Mouse (Mus musculus): ENCODE results near the gene Eea1. TPM values are rescaled to one million over a fixed set of nuclear protein-coding genes. Genes with fewer than 3 reads are reported as not detected.
A peak's percentile ranks its signal among the peaks of the same experiment; 100 is the strongest.

The Eea1 gene
- polyA plus RNA-seq, 1 experiment = 17.4 TPM

GRCm38 (mm10) chr10:95976798-95977197 lies 36.3 kb downstream of the Eea1 start:
- Histone ChIP-seq H3K4me3 (replicated peaks; ENCODE audit: insufficient read depth, low read depth, low read length) (no peak overlapping the region), H3K27ac (ENCODE audit: insufficient read depth, low read length) (no peak overlapping the region), H3K27me3 (ENCODE audit: control insufficient read depth, insufficient read depth, low read length) (no peaks in the 10 kb centered on the region), H3K4me1 (ENCODE audit: control insufficient read depth, insufficient read depth, low read length) (no peaks in the 10 kb centered on the region)
- no peak for DNase-seq
- WGBS = 93% methylated on average over 2 of the region's 2 CpGs
- TF ChIP-seq POLR2A (IDR thresholded peaks at IDR 0.05; ENCODE audit: borderline replicate concordance, insufficient read depth, low read length) (no peak), CTCF (IDR thresholded peaks at IDR 0.05; ENCODE audit: borderline replicate concordance, insufficient read depth, low read depth, low read length) (no peak)

DNA sequence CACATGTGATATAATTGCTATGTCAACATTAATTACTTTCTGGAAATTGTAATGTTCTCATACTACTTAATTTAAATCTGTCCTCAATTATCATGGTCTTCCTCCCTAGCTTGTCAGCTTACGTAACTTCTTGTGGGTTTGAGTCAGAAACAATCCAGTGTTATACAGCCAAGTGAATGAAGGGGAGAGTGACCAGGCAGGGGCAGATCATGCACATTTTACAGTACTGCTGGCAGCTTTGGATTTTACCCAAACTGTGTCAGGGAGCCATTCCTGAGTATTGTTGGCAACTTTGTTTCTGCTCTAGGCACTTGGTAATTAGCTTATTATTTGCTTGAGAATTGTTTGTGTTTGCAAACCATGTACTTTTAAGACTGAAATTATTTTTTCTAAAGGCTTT lies 49.3 kb downstream of the Eea1 start:
- no peak for DNase-seq
- no peaks in the 10 kb centered on the region for H3K4me1 ChIP-seq (ENCODE audit: control insufficient read depth, insufficient read depth, low read length)
- no peak overlapping the region for H3K4me3 ChIP-seq (replicated peaks; ENCODE audit: insufficient read depth, low read depth, low read length)
- 89% methylated on average over 1 of the region's 1 CpGs for WGBS
- TF ChIP-seq POLR2A (IDR thresholded peaks at IDR 0.05; ENCODE audit: borderline replicate concordance, insufficient read depth, low read length) = no peak
- no peak for TF ChIP-seq CTCF (IDR thresholded peaks at IDR 0.05; ENCODE audit: borderline replicate concordance, insufficient read depth, low read depth, low read length)
- H3K27me3 ChIP-seq (ENCODE audit: control insufficient read depth, insufficient read depth, low read length) = no peaks in the 10 kb centered on the region
- H3K27ac ChIP-seq (ENCODE audit: insufficient read depth, low read length) = no peak overlapping the region

- Histone ChIP-seq H3K27me3 (ENCODE audit: control insufficient read depth, insufficient read depth, low read length) (no peaks in the 10 kb centered on the region), H3K27ac (ENCODE audit: insufficient read depth, low read length) (no peak overlapping the region), H3K4me3 (replicated peaks; ENCODE audit: insufficient read depth, low read depth, low read length) (no peak overlapping the region), H3K4me1 (ENCODE audit: control insufficient read depth, insufficient read depth, low read length) (no peaks in the 10 kb centered on the region)
- DNase-seq = no peak
- WGBS = 63% methylated on average over 1 of the region's 1 CpGs
- TF ChIP-seq CTCF (IDR thresholded peaks at IDR 0.05; ENCODE audit: borderline replicate concordance, insufficient read depth, low read depth, low read length) (no peak), POLR2A (IDR thresholded peaks at IDR 0.05; ENCODE audit: borderline replicate concordance, insufficient read depth, low read length) (no peak)
Measured at GRCm38 (mm10) chr10:95991176-95991575, 50.7 kb downstream of the Eea1 start.

GRCm38 (mm10) chr10:96000904-96001303 lies 60.5 kb downstream of the Eea1 start:
- H3K4me3 ChIP-seq (replicated peaks; ENCODE audit: insufficient read depth, low read depth, low read length) = no peak overlapping the region
- WGBS = 66% methylated on average over 5 of the region's 5 CpGs
- H3K27me3 ChIP-seq (ENCODE audit: control insufficient read depth, insufficient read depth, low read length) = no peaks in the 10 kb centered on the region
- no peak for TF ChIP-seq CTCF (IDR thresholded peaks at IDR 0.05; ENCODE audit: borderline replicate concordance, insufficient read depth, low read depth, low read length)
- TF ChIP-seq POLR2A (IDR thresholded peaks at IDR 0.05; ENCODE audit: borderline replicate concordance, insufficient read depth, low read length) = no peak
- DNase-seq = no peak
- H3K4me1 ChIP-seq (ENCODE audit: control insufficient read depth, insufficient read depth, low read length) = no peaks in the 10 kb centered on the region
- no peak overlapping the region for H3K27ac ChIP-seq (ENCODE audit: insufficient read depth, low read length)

DNA sequence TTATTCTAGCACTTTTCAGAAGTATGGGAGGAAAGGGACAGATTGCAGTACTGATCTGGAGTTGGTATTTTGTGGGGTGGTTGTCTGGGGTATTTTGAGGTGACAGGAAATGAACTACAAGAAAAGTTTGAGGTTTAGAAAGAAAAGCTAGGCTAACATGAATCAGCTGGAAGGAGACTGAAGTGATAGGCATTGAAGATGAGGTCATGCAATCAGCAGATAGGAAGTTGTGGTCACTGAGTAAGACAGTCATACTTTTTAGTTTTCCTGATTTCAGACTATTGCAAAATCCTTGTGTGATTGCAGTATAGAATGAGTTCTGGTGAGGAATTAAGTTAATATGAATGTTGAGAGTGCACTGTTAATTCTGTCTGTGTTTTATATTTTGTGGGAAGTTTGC lies 75.3 kb downstream of the Eea1 start:
- no peak overlapping the region for H3K27ac ChIP-seq (ENCODE audit: insufficient read depth, low read length)
- TF ChIP-seq POLR2A (IDR thresholded peaks at IDR 0.05; ENCODE audit: borderline replicate concordance, insufficient read depth, low read length) = no peak
- TF ChIP-seq CTCF (IDR thresholded peaks at IDR 0.05; ENCODE audit: borderline replicate concordance, insufficient read depth, low read depth, low read length) = no peak
- H3K4me3 ChIP-seq (replicated peaks; ENCODE audit: insufficient read depth, low read depth, low read length) = no peak overlapping the region
- DNase-seq = no peak
- no peaks in the 10 kb centered on the region for H3K4me1 ChIP-seq (ENCODE audit: control insufficient read depth, insufficient read depth, low read length)
- no peaks in the 10 kb centered on the region for H3K27me3 ChIP-seq (ENCODE audit: control insufficient read depth, insufficient read depth, low read length)

GRCm38 (mm10) chr10:96017418-96017817 lies 77.0 kb downstream of the Eea1 start:
- no peaks in the 10 kb centered on the region for H3K27me3 ChIP-seq (ENCODE audit: control insufficient read depth, insufficient read depth, low read length)
- H3K27ac ChIP-seq (ENCODE audit: insufficient read depth, low read length) = no peak overlapping the region
- no peak for DNase-seq
- 90% methylated on average over 2 of the region's 2 CpGs for WGBS
- TF ChIP-seq POLR2A (IDR thresholded peaks at IDR 0.05; ENCODE audit: borderline replicate concordance, insufficient read depth, low read length) = no peak
- no peak for TF ChIP-seq CTCF (IDR thresholded peaks at IDR 0.05; ENCODE audit: borderline replicate concordance, insufficient read depth, low read depth, low read length)
- no peak overlapping the region for H3K4me3 ChIP-seq (replicated peaks; ENCODE audit: insufficient read depth, low read depth, low read length)
- H3K4me1 ChIP-seq (ENCODE audit: control insufficient read depth, insufficient read depth, low read length) = no peaks in the 10 kb centered on the region

- Histone ChIP-seq H3K4me3 (replicated peaks; ENCODE audit: insufficient read depth, low read depth, low read length) (no peak overlapping the region), H3K4me1 (ENCODE audit: control insufficient read depth, insufficient read depth, low read length) (no peaks in the 10 kb centered on the region), H3K27me3 (ENCODE audit: control insufficient read depth, insufficient read depth, low read length) (no peaks in the 10 kb centered on the region), H3K27ac (ENCODE audit: insufficient read depth, low read length) (no peak overlapping the region)
- DNase-seq = peak; percentile 45 to 65
- TF ChIP-seq POLR2A (IDR thresholded peaks at IDR 0.05; ENCODE audit: borderline replicate concordance, insufficient read depth, low read length) (no peak), CTCF (IDR thresholded peaks at IDR 0.05; ENCODE audit: borderline replicate concordance, insufficient read depth, low read depth, low read length) (peak; percentile 79)
- 23% methylated on average over 10 of the region's 10 CpGs for WGBS
Measured at GRCm38 (mm10) chr10:96033356-96033984, 93.0 kb downstream of the Eea1 start.

DNA sequence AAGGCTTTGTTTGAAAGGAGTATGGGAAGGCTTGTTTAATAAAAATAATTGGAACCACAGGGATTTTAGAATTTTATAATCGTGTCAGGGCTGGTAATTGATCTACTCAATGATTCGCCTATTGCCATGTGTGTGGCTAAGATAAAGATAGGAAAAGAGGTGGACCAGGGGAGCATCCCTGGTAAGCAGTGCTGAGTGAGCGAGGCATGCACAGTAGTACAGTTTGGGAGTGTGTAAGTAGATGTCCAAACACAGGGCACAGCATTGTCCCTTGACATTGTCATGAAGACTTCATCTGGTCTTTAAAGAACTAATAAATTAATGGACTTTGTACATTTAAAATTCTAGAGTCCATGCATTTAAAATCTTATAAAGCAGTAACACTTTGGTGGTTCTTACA lies 93.7 kb downstream of the Eea1 start:
- Histone ChIP-seq H3K4me3 (replicated peaks; ENCODE audit: insufficient read depth, low read depth, low read length) (no peak overlapping the region), H3K27ac (ENCODE audit: insufficient read depth, low read length) (no peak overlapping the region), H3K27me3 (ENCODE audit: control insufficient read depth, insufficient read depth, low read length) (no peaks in the 10 kb centered on the region), H3K4me1 (ENCODE audit: control insufficient read depth, insufficient read depth, low read length) (no peaks in the 10 kb centered on the region)
- WGBS = 85% methylated on average over 3 of the region's 3 CpGs
- no peak for DNase-seq
- TF ChIP-seq CTCF (IDR thresholded peaks at IDR 0.05; ENCODE audit: borderline replicate concordance, insufficient read depth, low read depth, low read length) (no peak), POLR2A (IDR thresholded peaks at IDR 0.05; ENCODE audit: borderline replicate concordance, insufficient read depth, low read length) (no peak)
